Mouse (Mus musculus) brain, adult 2 months (tissue): Measurements from ENCODE around the gene Ankrd7.
"Not testable (repeated sequence)": the region's sequence is repeated elsewhere in the genome, so short reads cannot be mapped to it uniquely, and the experiment has no call there.

ENCODE experiments used
- DNase-seq: peaks from one replicate; pipeline ENCODE4 v3.0.0; 2011; ENCODE audit warnings: low read depth, low spot score

Gene Ankrd7

GRCm38 (mm10) chr6:18866018-18866417 lies at the start of gene Ankrd7:
Gene Ankrd7, plus strand, starts transcription at chr6:18866318.
- DNase-seq = peak; percentile 42

- DNase-seq = peak; percentile 86
These were observed 46.8 kb upstream of the Ankrd7 start for GRCm38 (mm10) chr6:18819343-18819742.

GRCm38 (mm10) chr6:18820246-18820645 lies 45.9 kb upstream of the Ankrd7 start:
- DNase-seq = peak; percentile 20

- DNase-seq = no peak
These were observed 43.3 kb upstream of the Ankrd7 start for GRCm38 (mm10) chr6:18822812-18823211.

- DNase-seq = peak; percentile 66
These were observed 33.2 kb upstream of the Ankrd7 start for GRCm38 (mm10) chr6:18832958-18833357.

- not testable (repeated sequence) for DNase-seq
These were observed 21.6 kb upstream of the Ankrd7 start for GRCm38 (mm10) chr6:18844529-18844928.

- DNase-seq = not testable (repeated sequence)
These were observed 20.5 kb upstream of the Ankrd7 start for GRCm38 (mm10) chr6:18845571-18845970.

- peak; percentile 98 for DNase-seq
These were observed 17.9 kb upstream of the Ankrd7 start, which contains the start of gene Lsm8 for GRCm38 (mm10) chr6:18848051-18848701. Gene Lsm8, plus strand, starts transcription at chr6:18848579.

GRCm38 (mm10) chr6:18848702-18849061 lies 17.4 kb upstream of the Ankrd7 start:
- no peak for DNase-seq

- DNase-seq = peak; percentile 86
These were observed 10.8 kb upstream of the Ankrd7 start for GRCm38 (mm10) chr6:18855323-18855722.

GRCm38 (mm10) chr6:18856487-18857078 lies 9.5 kb upstream of the Ankrd7 start:
- peak; percentile 63 for DNase-seq

GRCm38 (mm10) chr6:18889030-18889429 lies 22.9 kb downstream of the Ankrd7 start:
- DNase-seq = peak; percentile 55

- DNase-seq = no peak
These were observed 28.0 kb downstream of the Ankrd7 start for GRCm38 (mm10) chr6:18894142-18894541.

GRCm38 (mm10) chr6:18907173-18907572 lies 41.1 kb downstream of the Ankrd7 start:
- peak; percentile 62 for DNase-seq

- peak; percentile 52 for DNase-seq
These were observed 47.1 kb downstream of the Ankrd7 start for GRCm38 (mm10) chr6:18913179-18913578.

GRCm38 (mm10) chr6:18916021-18916420 lies 49.9 kb downstream of the Ankrd7 start:
- peak; percentile 20 for DNase-seq

- no peak for DNase-seq
These were observed 50.4 kb downstream of the Ankrd7 start for GRCm38 (mm10) chr6:18916471-18916870.
